17 mouse cellular contexts compared by ENCODE assay signal in genomic region chr4:57230341-57230740, GRCm38 (mm10).
DNase-seq lines count a peak whose midpoint lies in the region; ATAC-seq and TF ChIP-seq lines count a peak whose summit lies in the region.
"Had no signal": no experiment of that assay in that cellular context is flagged by ENCODE, and none has a peak within 500 bp of the region (broad histone marks: within the 10 kb centered on the region; RNA-seq: fewer than 3 reads in every experiment).

No protein-coding gene starts in this region.

- no peak for TF ChIP-seq POLR2A in cortical plate, adult 2 months (IDR thresholded peaks at IDR 0.05; ENCODE audit: extremely low read depth, insufficient read depth, low read length)
- no peak for TF ChIP-seq POLR2A in olfactory bulb, adult 2 months (IDR thresholded peaks at IDR 0.05; ENCODE audit: insufficient read depth, low read depth, low read length)

- no peak for DNase-seq in left cerebral cortex, adult 2 months (ENCODE audit: extremely low spot score in 1 of 2, low spot score in 2 of 2)
- DNase-seq in left cerebral cortex, postnatal 4 days, result no peak
- peak; percentile 68 for DNase-seq in brain, adult 2 months (ENCODE audit: low read depth, low spot score)
- DNase-seq in heart, adult 8-10 months (ENCODE audit: low spot score), result no peak
- DNase-seq: cerebellum, adult 9-10 months; gastrocnemius, postnatal 14 days; heart, adult 2 months; kidney, adult 18-20 months; kidney, postnatal 10 days; liver; thymus, adult 2 months had no signal

- H3K4me2 ChIP-seq in midbrain, embryonic 16.5 days (ENCODE audit: low read length), result no peak overlapping the region
- H3K4me2 ChIP-seq: heart, embryonic 15.5 days; midbrain, embryonic 12.5 days had no signal

- peak overlapping the region; percentile 87 for H3K27ac ChIP-seq in left cerebral cortex, adult 2 months
- peak overlapping the region; percentile 69 for H3K27ac ChIP-seq in cortical plate, adult 2 months (ENCODE audit: insufficient read depth, low read length)
- peak overlapping the region; percentile 1 for H3K27ac ChIP-seq in olfactory bulb, adult 2 months (ENCODE audit: insufficient read depth, low read depth, low read length)
- H3K27ac ChIP-seq in midbrain, embryonic 16.5 days (ENCODE audit: low read length), result no peak overlapping the region
- H3K27ac ChIP-seq: heart, adult 2 months; heart, embryonic 15.5 days; midbrain, embryonic 12.5 days had no signal

- no peak overlapping the region for H3K4me3 ChIP-seq in left cerebral cortex, adult 2 months
- H3K4me3 ChIP-seq in cortical plate, adult 2 months (ENCODE audit: insufficient read depth, low read length), result no peak overlapping the region
- no peak overlapping the region for H3K4me3 ChIP-seq in olfactory bulb, adult 2 months (ENCODE audit: insufficient read depth, low read depth, low read length)
- H3K4me3 ChIP-seq in midbrain, embryonic 16.5 days (ENCODE audit: low read depth, low read length), result no peak overlapping the region
- H3K4me3 ChIP-seq: heart, adult 2 months; heart, embryonic 15.5 days; midbrain, embryonic 12.5 days had no signal

- H3K4me1 ChIP-seq in cortical plate, adult 2 months (ENCODE audit: control insufficient read depth, insufficient read depth, low read length), result peaks cover 18% of the 10 kb centered on the region
- peaks cover 29% of the 10 kb centered on the region for H3K4me1 ChIP-seq in olfactory bulb, adult 2 months (ENCODE audit: control insufficient read depth, insufficient read depth, low read length)
- H3K4me1 ChIP-seq in midbrain, embryonic 16.5 days (ENCODE audit: control insufficient read depth, insufficient read depth, low read length), result no peaks in the 10 kb centered on the region; the same call in 1 of the 2 replicates

- no peaks in the 10 kb centered on the region for H3K27me3 ChIP-seq in midbrain, embryonic 16.5 days (ENCODE audit: control insufficient read depth, insufficient read depth, low read depth, low read length)
- H3K27me3 ChIP-seq: heart, embryonic 15.5 days; midbrain, embryonic 12.5 days had no signal

- intact Hi-C loops in left cerebral cortex, adult 2 months (cut with DNase I), result loop anchor here (2.0 kb wide), 1 partner anchor 14 kb away; no protein-coding TSS in a partner anchor
- intact Hi-C loops in left cerebral cortex, postnatal 4 days (cut with DNase I), result no loop called here

- WGBS in olfactory bulb, adult 2 months, result 56% methylated on average over 7 of the region's 7 CpGs
- 80% methylated on average over 7 of the region's 7 CpGs for WGBS in midbrain, embryonic 16.5 days

- no peaks in the 10 kb centered on the region for H3K36me3 ChIP-seq in midbrain, embryonic 16.5 days (ENCODE audit: control insufficient read depth, insufficient read depth, low read length)
- H3K36me3 ChIP-seq: heart, embryonic 15.5 days; midbrain, embryonic 12.5 days had no signal

- H3K9ac ChIP-seq in midbrain, embryonic 16.5 days (ENCODE audit: low read depth, low read length), result no peak overlapping the region
- H3K9ac ChIP-seq: heart, embryonic 15.5 days; midbrain, embryonic 12.5 days had no signal

- no peak for ATAC-seq in midbrain, embryonic 16.5 days
- ATAC-seq: lung, postnatal 0 days had no signal

- no peak for TF ChIP-seq CTCF in left cerebral cortex, adult 2 months (IDR thresholded peaks at IDR 0.05)
- no peak for TF ChIP-seq CTCF in cortical plate, adult 2 months (IDR thresholded peaks at IDR 0.05; ENCODE audit: extremely low read depth, insufficient read depth, low read length)
- no peak for TF ChIP-seq CTCF in olfactory bulb, adult 2 months (IDR thresholded peaks at IDR 0.05; ENCODE audit: insufficient read depth, low read depth, low read length)

- H3K9me3 ChIP-seq in midbrain, embryonic 16.5 days (replicated peaks; ENCODE audit: control insufficient read depth, low read length, poor library complexity, severe bottlenecking), result no peaks in the 10 kb centered on the region
- H3K9me3 ChIP-seq: heart, embryonic 15.5 days; midbrain, embryonic 12.5 days had no signal
